Mouse (Mus musculus): ENCODE data around the gene Gm826.

Gm826 gene

GRCm38 (mm10) chr2:160353581-160353980 is 19.6 kb upstream of the Gm826 start:
- DNase-seq: no peak

DNA sequence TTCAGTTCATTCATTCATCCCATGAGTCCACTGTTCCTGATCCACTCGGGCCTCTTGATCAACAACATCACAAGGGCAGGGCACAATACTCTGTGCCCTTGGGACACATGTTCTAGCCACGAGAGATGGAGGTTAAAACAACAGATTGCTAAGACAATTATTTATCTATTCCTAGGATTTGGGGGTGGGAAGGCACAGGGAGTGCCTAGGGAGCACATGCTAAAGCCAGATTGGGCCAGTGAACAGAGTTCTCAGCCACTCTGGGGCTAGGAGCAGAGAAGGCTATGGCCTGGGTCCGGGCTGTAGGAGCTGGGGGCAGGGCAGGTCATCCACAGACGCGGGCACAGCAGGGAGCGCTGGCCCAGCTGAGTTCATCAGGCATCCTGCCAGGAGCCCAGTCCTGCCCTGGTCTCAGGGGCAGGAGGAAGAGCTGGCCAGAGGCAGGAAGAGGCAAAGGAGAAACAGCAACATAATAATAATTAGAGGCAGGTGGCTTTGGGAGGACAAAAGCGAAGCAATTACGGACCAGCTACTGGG is 17.1 kb upstream of the Gm826 start:
- DNase-seq: no peak

GRCm38 (mm10) chr2:160349578-160349977 is 15.6 kb upstream of the Gm826 start:
- no peak for DNase-seq

GRCm38 (mm10) chr2:160348796-160349195 is 14.8 kb upstream of the Gm826 start:
- DNase-seq: no peak

- no peak for DNase-seq
These were observed 14.2 kb upstream of the Gm826 start for GRCm38 (mm10) chr2:160348072-160348604.

GRCm38 (mm10) chr2:160345644-160346043 is 11.7 kb upstream of the Gm826 start:
- DNase-seq: no peak

GRCm38 (mm10) chr2:160340121-160340520 is 6.2 kb upstream of the Gm826 start:
- DNase-seq: no peak

DNA sequence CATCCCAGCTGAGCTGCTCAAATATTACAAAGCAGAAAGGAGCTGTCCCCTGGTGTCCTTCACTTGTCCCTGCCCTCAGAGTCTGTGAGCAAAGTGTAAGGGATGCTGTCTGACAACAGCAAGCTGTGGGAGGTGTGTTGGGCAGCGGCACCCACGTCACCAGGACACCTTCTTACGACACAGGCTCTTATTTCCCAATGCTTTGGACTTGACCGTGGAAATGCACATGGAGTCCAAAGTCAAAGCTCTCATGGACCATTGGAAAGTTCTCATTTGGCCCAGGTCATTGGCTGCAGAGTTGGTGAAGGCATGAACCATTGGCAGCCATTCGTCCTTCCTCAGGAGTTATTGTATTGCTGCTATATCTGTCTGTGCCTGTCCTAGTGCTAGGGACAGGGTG is 5.6 kb upstream of the Gm826 start:
- DNase-seq: no peak

- no peak for DNase-seq
These were observed 2.1 kb upstream of the Gm826 start for GRCm38 (mm10) chr2:160336053-160336452.

DNA sequence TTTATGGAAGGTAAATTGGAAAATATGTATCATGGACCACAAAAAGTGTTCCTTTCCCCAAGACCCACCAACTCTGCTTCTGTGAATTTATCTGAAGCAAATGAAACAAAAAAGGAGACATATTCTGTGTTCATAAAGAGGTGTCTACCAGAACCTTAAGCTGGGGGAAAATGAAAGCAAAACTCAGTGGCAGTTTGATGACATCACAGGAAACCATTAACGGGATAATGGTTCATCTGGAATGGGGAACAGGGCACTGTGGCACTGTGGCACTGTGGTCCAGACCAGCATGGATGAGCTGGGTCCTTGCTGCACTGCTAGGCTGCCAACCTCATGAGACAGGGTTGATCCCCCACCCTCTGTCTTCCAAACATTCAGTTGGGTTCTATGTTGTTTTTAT is 1.1 kb upstream of the Gm826 start:
- no peak for DNase-seq

DNA sequence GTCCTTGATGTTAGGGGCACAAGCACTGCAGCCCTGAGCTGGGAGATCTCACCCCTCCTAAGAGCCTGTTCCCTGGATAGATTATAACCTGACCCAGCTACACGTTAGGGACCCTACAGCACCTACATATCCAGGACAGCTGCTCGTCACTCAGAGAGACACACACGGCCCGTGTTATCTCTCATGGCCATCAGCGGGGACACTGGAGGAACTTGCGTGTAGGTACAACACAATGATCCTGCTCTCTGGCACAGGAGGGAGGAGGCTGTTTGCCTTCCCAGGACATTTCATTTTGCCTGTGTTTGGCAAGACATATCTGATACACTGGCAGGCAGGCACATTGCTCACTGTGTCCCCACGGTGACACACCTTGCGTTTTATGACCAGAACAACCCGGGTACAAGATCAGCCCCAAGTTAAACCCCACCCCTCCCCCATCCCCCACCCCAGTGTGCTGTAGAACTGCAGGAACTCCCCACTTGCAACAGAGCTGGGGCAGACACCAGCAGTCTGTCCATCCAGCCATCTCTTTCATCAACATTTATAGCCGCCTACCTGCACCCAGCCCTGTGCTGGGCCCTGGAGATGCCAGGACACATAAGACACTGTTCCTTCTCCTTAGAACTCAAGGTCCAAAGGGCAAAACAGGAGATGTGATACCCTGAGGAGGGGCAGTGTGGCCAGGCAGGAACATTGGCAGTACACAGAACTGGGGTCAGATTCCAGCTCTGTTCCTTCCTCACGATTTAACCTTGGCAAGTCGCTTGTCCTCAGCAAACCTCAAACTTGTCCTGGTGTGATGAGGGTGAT is 1.2 kb downstream of the Gm826 start:
- DNase-seq: no peak

- DNase-seq: no peak
These were observed 5.1 kb downstream of the Gm826 start for GRCm38 (mm10) chr2:160328886-160329285.

GRCm38 (mm10) chr2:160327716-160328115 is 6.2 kb downstream of the Gm826 start:
- DNase-seq: no peak

DNA sequence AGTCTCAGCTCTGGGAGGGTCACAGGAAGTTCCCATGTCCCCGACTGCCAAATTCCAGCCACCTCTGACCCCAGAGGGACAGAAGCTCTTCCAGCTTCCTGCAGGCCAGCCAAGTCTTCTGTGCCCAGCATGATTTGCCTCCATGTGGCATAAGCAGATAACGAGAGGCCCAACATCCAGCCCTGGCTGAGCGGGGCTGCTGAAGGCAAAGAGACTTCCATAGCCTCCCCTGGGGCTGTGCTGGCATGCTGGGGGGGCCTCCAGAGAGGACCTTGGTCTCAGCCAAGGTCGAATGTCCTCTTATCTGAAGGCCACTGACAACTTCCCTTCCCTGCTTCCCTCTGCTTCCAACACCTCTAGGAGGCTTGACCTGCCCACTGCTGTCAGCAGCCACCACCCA is 6.8 kb downstream of the Gm826 start:
- no peak for DNase-seq

DNA sequence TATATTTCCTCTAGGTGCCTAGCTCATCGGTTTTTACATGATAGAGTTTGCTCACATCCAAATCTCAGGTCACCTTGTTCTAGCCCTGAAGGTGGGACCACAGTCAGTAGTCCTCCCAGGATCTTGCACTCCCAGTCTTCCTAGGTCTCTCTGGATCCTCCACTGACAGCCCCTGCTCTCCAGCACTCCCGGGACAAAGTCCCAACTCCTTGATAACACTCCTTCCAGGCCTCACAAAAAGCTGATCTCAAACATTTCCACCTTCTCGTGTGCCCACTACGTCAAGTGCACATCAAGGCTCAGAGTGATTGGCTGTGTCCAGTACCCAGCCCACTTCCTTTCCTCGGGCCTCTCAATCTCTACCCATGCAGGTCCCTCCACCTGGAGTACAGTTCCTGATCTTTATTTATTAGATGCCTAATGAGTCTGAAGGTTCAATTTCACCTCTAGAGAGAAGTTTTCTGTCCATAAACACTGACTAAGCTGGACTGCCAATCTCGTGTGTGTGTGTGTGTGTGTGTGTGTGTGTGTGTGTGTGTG is 8.8 kb downstream of the Gm826 start:
- no peak for DNase-seq

DNA sequence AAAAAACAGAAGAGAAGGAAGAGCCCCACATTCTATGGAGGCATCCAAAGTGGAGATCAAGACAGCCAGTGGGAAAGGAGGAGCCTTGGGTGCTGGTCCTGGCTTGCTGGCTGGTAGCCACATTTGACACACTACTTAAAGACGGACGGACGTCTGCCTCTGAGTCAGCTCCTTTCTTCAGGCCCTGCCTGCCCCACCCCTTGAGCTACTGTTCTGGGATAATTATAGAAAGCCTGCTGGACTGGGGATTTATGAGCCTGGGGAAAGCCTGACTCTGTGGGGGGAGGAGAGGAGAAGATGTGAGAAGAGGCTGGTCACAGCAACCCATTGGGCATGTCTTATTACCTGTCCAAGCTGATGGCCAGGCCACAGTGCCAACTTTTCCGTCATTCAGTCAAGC is 12.1 kb downstream of the Gm826 start:
- DNase-seq: no peak

GRCm38 (mm10) chr2:160318255-160318654 is 15.7 kb downstream of the Gm826 start:
- no peak for DNase-seq

DNA sequence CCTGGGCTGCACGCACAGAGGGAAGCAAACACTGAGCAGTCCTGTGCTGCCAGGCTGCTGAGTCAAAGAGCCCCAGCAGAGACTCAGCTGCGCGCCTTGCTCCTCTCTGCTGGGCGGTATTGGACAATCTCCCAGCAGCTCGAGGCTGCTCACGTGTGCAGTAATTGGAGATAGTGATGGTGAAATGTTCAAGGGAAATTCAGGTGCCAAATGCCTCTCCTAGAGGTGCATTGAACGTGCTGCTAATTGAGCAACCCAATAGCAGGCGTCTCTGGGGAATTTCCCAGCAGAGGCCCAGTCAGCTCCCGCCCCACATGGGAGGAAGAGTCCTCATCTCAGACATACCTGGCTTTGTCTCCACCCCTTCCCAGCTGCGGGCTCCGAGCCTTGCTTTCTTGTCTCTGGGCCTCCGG is 20.4 kb downstream of the Gm826 start:
- DNase-seq: no peak

- no peak for DNase-seq
These were observed 28.9 kb downstream of the Gm826 start for GRCm38 (mm10) chr2:160305070-160305469.

- DNase-seq: no peak
These were observed 30.0 kb downstream of the Gm826 start for GRCm38 (mm10) chr2:160303992-160304391.

GRCm38 (mm10) chr2:160302013-160302412 is 31.9 kb downstream of the Gm826 start:
- no peak for DNase-seq

- no peak for DNase-seq
These were observed 35.4 kb downstream of the Gm826 start for GRCm38 (mm10) chr2:160298586-160298985.

DNA sequence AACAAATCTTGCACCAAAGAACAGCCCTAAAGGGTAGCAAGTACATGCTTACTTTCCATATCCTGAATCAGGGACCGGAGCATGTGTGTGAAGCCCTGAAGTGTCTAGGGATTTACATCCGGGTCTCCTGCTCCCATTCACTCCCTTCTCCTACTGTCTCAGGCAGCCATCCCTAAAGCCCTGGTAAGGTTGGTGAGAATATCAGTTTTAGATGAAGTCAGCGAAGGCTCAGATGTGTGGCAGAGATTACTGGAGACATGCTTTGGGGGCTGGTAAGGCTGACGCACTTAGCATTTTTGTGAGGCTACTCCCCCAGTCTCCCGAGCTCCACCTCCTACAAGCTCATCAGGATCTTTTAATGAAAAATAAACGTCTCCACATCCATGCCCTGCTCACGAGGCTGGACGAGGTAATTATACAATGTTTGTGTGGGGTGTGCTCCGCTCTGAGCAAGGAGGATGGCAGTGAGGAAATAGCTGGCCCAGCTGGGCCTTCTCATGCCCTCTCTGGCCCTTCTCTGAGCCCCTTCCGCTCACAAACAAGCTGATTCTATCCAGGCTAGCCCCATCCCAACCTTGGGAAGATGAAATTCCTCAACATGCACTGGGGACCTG is 45.3 kb downstream of the Gm826 start:
- DNase-seq: no peak
